Mouse (Mus musculus): Measurements from ENCODE around the gene F10.
"Not testable (repeated sequence)": the region's sequence is repeated elsewhere in the genome, so short reads cannot be mapped to it uniquely, and the experiment has no call there.

The F10 gene

DNA sequence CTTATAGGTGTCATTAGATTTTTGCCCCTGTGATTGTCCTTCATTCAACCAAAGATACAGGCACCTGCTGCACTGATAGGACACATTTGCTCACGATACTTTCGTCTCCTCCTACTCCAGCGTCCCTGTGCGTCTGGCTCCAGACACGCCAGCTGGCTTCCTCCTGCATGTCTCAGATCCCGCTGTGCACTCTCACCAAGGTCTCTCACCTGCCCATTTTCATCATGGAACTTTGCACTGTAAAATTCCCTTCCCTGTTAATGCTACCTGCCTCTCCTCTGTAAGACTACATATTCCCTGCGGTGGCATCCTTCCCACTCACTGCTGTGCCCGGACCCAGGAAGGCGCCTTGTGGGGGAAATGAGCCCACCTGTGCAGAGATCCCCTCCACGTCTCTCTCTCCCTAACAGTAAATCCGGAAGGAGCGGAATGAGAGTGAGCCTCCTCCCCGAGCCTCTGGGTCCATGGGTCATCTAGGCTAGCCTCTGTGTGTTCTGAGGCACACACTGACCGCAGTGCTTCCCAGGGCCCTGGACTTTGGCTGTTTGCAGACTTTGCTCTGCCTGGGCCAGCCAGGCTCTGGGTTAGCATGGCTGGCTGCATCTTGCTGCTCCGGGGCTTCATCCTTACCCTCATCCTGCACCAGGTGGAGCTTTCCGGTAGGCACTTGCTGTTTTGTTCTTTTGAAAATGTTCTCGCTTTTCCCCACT lies 23.5 kb downstream of the F10 start, which contains the start of gene Proz:
Gene Proz (plus strand): TSS at position 474 of the 710 bp plus-strand sequence.
- no peak for DNase-seq (ENCODE audit: low read depth, low spot score)

DNA sequence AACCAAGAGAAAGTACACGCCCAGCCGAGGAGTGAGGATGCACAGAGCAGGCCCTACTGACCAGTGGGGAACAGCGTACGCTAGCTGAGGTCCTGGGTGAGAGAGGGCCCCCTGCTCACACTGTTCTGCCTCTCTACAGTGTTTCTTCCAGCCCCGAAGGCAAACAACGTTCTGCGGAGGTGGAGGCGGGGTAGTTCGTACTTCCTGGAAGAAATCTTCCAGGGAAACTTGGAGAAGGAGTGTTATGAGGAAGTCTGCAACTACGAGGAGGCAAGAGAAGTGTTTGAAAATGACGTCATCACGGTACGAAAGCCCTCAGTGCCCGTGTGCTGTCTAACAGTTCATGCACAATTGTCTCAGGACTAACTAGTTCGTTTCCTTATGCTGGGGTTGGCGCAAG lies 26.0 kb downstream of the F10 start:
- no peak for DNase-seq (ENCODE audit: low read depth, low spot score)

DNA sequence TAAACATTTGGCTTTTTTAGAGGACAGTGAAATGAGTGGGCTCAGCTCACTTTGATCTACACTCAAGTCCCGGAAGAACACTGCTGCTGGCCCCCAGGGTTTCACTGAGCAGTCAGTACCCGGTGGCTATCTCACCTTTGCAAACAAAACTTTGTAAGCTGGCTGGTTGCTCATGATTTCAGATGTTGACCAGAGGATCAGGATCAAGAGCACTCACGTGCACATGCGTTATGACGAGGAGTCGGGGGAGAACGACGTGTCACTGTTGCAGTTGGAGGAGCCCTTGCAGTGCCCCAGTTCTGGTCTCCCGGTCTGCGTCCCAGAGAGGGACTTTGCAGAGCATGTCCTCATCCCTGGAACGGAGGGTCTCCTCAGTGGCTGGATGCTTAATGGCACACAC lies 36.1 kb downstream of the F10 start:
- DNase-seq (ENCODE audit: low read depth, low spot score): no peak

DNA sequence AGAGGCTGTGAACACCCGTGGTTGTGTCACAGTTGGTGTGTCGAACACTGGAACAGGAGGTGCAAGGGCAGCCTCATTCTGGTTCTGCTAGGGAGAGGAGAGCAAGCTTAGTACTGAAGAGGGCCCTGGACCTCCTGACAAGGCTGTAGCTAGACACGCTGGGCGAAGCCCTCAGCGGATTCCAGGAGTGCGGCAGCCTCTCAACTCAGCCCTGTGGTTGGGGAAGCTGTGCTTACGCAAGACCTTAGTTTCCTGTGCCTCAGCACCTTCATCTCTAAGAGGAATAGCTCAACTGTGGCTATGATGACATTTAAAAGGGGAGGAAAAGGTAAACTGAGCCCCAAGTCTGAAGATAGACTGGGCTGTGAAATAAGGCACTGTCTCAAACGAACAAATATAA lies 37.9 kb downstream of the F10 start:
- no peak for DNase-seq (ENCODE audit: low read depth, low spot score)

DNA sequence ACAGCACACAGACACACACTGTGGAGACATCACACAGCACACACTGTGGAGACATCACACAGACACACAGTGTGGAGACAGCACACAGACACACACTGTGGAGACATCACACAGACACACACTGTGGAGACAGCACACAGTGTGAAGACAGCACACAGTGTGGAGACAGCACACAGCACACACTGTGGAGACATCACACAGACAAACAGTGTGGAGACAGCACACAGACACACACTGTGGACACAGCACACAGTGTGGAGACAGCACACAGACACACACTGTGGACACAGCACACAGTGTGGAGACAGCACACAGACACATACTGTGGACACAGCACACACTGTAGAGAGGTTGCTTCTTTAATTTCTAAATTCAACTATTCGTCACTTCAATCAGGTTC lies 38.5 kb downstream of the F10 start:
- DNase-seq (ENCODE audit: low read depth, low spot score): not testable (repeated sequence)

DNA sequence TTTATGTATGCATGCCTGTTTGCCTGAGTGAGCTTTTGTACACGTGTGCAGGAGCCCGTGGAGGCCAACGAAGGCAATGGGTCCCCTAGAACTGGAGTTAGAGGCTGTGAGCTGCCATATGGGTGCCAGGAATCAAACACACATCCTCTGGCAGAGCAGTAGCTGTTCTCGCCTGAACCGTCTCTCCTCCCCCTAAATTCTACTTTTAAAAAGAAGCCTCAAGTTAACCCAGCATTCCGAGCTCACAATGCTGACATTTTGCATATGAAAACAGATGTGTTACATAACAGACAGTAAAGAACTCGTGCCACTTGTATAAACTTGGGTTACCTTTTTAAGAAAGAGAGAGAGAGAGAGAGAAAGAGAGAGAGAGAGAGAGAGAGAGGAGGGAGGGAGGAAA lies 40.4 kb downstream of the F10 start:
- DNase-seq (ENCODE audit: low read depth, low spot score): peak; percentile 14

DNA sequence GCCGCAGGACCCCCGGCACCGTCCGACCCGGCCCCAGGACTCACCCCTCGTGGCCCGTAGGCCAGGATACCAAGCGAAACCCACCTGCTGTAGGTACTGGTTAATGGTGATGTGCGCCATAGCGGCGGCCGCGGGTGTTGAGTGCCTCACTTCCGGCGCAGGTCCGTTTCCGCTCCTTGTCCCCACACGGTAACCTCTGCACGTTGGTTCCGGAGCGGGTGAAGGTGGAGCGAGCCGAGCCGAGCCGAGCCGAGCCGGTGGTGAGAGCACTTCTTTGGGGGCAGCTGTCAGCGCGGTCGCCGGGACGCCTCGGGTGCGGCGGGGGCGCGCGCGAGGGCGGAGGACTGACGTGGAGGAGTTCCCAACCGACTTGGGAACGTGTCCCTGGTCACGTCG lies 67.6 kb downstream of the F10 start:
- peak; percentile 91 for DNase-seq (ENCODE audit: low read depth, low spot score)

DNA sequence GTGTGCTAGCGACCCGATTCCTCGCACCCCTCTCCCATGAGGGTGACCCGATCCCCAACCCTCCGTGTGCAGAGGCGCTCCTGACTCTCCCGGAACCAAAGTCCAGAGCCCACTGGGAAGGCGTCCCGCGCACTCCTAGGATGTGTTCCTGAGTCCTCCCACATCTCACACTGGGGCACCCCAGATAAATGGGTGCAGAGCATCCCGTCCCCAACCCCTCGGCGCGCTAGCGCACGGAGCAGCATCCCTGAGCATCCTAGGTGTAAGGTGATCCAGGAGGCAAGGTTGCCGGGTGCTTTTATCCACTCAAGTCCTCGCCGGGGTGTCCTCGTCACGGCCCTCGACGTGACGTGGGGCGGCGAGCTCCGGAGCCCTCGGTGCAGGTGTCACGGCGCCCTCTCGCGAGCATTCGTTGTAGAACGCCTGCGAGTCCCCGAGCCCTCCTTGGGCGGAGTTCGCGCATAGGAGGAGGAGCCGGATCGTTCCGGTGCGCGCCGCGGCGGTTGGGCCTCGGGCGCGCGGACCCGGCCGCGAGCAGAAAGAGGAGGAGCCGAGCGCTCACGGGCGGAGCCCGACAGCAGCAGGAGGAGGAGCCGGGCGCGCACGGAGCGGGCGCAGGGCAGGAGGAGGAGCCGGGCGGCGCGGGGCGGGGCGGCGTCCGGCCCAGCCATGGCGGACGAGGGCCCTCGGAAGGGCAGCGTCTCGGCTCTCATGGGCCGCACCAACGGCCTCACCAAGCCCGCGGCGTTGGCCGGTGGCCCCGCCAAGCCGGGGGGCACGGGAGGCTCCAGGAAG lies 68.2 kb downstream of the F10 start, which contains the start of the genes Pcid2 and Cul4a:
Gene Pcid2 (minus strand): TSS at position 373 of the 795 bp plus-strand sequence.
Gene Cul4a (plus strand): TSS at position 535 of the 795 bp plus-strand sequence.
- DNase-seq (ENCODE audit: low read depth, low spot score): peak; percentile 97

DNA sequence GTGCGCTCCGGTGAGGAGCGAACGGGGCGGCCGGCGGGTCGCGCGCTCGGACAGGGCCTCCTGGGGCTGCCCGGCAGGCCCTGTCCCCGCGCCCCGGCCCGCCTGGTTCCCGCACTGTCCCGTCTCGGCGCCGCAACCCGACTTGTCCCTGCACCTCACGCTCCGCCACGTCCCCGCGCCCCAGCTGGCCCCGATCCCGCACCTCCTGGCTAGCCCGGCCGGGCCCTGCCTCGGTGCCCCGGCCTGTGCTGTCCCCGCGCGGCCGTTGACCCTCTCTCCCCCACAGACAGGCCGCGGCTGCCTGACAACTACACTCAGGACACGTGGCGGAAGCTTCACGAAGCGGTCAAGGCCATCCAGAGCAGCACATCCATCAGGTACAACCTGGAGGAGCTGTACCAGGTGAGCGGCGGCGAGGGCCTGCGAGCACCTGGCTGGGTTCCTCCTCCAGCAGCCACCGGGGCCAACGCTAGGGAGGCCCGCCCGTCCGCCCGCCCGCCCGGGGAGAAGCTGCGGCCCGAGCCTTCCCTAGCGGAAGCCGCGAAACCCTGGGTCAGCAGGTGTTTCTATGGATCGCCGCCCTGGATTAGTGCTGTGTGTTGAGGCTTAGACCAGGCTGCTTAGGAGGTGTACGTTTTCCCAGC lies 68.9 kb downstream of the F10 start:
- peak; percentile 58 for DNase-seq (ENCODE audit: low read depth, low spot score)

All from R1 (cell line).